Mouse (Mus musculus) stomach, embryonic 14.5 days (tissue): Measurements from ENCODE around the gene Cs. TPM values are rescaled to one million over a fixed set of nuclear protein-coding genes. Genes with fewer than 3 reads are reported as not detected.

ENCODE experiments used
- ATAC-seq: fragments of 200-750 bp; cut with Nextera tagmentation; 2 replicates; pipeline ENCODE4 v1.8.0; 2017; ENCODE audit warnings: low read depth, moderate TSS enrichment; ENCODE audit not compliant: insufficient number of reproducible peaks, insufficient read depth, low FRiP score
- H3K27ac ChIP-seq: fragments of 300-500 bp; sonication (generic); 2 replicates; pipeline ENCODE4 v1.5.1; 2014; ENCODE audit warnings: mild to moderate bottlenecking, low read length, moderate library complexity, mixed read lengths
- H3K27me3 ChIP-seq: fragments of 300-500 bp; sonication (generic); 2 replicates; pipeline ENCODE4 v1.6.1; 2014; ENCODE audit warnings: low read length, control low read depth, mixed read lengths; ENCODE audit not compliant: control insufficient read depth, insufficient read depth
- H3K36me3 ChIP-seq: fragments of 300-500 bp; sonication (generic); 2 replicates; pipeline ENCODE4 v1.6.1; 2014; ENCODE audit warnings: mild to moderate bottlenecking, control low read depth, low read length, moderate library complexity, mixed read lengths; ENCODE audit not compliant: control insufficient read depth, insufficient read depth
- H3K4me1 ChIP-seq: fragments of 300-500 bp; sonication (generic); 2 replicates; pipeline ENCODE4 v1.6.1; 2014; ENCODE audit warnings: low read length, control low read depth, mixed read lengths; ENCODE audit not compliant: control insufficient read depth, insufficient read depth
- H3K4me2 ChIP-seq: fragments of 300-500 bp; sonication (generic); replicated peaks from 2 replicates; pipeline ENCODE4 v1.6.1; 2014; ENCODE audit warnings: low read depth, low read length, control low read depth
- H3K4me3 ChIP-seq: fragments of 300-500 bp; sonication (generic); 2 replicates; pipeline ENCODE4 v1.5.1; 2014; ENCODE audit warnings: low read depth, low read length, control low read depth
- H3K9ac ChIP-seq: fragments of 300-500 bp; sonication (generic); replicated peaks from 2 replicates; pipeline ENCODE4 v1.6.1; 2014; ENCODE audit warnings: low read depth, mild to moderate bottlenecking, control low read depth, low read length, moderate library complexity, mixed read lengths
- H3K9me3 ChIP-seq: fragments of 300-500 bp; sonication (generic); 2 replicates; pipeline ENCODE4 v1.6.1; 2016; ENCODE audit warnings: low read depth, low read length, control low read depth; ENCODE audit not compliant: control insufficient read depth
- WGBS: fragments of 180-500 bp; shearing (Covaris S2); extraction: QIAGEN DNeasy Blood & Tissue Kit; methylation state at CpG from one replicate; pipeline ENCODE4 v1.1.7; 2014; 5-methylcytosine and 5-hydroxymethylcytosine counted together
- polyA plus RNA-seq: library from polyadenylated mRNA; unstranded; fragments of >200 nt; fragmentation: Nextera tagmentation; extraction: Ambion mirVana; gene quantifications from 2 replicates; pipeline ENCODE4 v1.2.1, GENCODE M21; 2014

Gene Cs
- polyA plus RNA-seq, 1 experiment from 2014 or later: 211 TPM

DNA sequence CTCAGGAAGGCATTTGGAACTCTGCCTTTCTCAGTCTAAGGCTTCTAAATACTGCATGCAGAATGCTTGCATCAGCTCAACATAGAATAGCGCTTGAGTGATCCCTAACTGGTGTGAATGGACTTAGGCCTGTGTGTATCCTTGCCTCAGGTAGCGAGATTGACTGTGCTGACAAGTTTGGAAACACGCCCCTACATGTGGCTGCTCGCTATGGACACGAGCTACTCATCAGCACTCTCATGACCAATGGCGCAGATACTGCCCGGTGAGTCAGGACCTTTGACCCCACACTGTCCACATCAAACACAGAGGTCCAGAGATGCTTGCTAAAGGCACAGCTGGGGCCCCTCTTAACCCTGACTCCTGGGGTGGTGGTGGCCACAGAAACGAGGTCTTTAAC is 44.9 kb downstream of the Cs start:
- WGBS: 82% methylated on average over 8 of the region's 8 CpGs
- ATAC-seq: no peak
- no peak overlapping the region for H3K4me2 ChIP-seq

DNA sequence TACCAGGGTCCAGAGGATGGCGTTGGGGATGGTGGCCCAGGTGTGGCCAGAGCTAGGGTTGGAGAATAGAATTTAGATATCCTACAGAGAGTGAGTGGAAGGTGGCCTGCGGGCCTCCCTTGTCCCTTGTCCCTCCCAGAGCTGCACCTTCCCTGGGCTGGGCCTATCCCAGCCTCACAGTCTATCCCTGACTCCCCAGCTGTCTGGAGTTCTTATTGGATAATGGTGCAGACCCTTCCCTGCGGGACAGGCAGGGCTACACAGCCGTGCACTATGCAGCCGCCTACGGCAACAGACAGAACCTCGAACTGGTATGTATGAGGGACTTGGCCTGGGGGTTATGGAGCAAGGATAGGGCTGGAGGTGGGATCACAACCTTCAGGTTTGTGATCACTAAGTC is 48.4 kb downstream of the Cs start:
- H3K9ac ChIP-seq: no peak overlapping the region
- no peak overlapping the region for H3K27ac ChIP-seq
- H3K36me3 ChIP-seq: peaks cover 96% of the 10 kb centered on the region
- no peaks in the 10 kb centered on the region for H3K4me1 ChIP-seq
- WGBS: 91% methylated on average over 7 of the region's 7 CpGs
- no peak overlapping the region for H3K4me2 ChIP-seq
- H3K4me3 ChIP-seq: no peak overlapping the region
- no peaks in the 10 kb centered on the region for H3K27me3 ChIP-seq
- no peaks in the 10 kb centered on the region for H3K9me3 ChIP-seq
- ATAC-seq: no peak

More for the DNA sequence above, 44.9 kb downstream of the Cs start:
- Histone ChIP-seq H3K4me1 (peaks cover 12% of the 10 kb centered on the region), H3K36me3 (peaks cover 83% of the 10 kb centered on the region), H3K27me3 (no peaks in the 10 kb centered on the region), H3K4me3 (no peak overlapping the region), H3K9ac (no peak overlapping the region), H3K27ac (no peak overlapping the region), H3K9me3 (no peaks in the 10 kb centered on the region)

DNA sequence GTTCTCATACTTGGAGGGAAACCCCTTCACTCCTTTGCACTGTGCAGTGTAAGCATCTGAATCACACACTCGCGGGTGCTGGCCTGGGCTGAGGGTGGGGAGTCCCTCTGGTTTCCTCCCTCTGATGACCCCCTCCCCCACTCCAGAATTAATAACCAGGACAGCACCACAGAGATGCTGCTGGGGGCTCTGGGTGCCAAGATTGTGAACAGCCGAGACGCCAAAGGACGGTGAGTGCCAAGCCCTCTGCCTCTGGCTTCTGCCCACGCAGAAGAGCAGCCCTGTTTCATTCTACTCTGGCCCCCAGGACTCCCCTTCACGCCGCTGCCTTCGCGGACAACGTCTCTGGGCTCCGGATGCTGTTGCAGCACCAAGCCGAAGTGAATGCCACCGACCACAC is 51.4 kb downstream of the Cs start:
- Histone ChIP-seq H3K9me3 (no peaks in the 10 kb centered on the region), H3K4me3 (no peak overlapping the region), H3K4me2 (no peak overlapping the region), H3K36me3 (peaks cover 94% of the 10 kb centered on the region), H3K4me1 (no peaks in the 10 kb centered on the region), H3K27me3 (no peaks in the 10 kb centered on the region), H3K9ac (no peak overlapping the region), H3K27ac (no peak overlapping the region)
- no peak for ATAC-seq
- WGBS: 92% methylated on average over 14 of the region's 14 CpGs

DNA sequence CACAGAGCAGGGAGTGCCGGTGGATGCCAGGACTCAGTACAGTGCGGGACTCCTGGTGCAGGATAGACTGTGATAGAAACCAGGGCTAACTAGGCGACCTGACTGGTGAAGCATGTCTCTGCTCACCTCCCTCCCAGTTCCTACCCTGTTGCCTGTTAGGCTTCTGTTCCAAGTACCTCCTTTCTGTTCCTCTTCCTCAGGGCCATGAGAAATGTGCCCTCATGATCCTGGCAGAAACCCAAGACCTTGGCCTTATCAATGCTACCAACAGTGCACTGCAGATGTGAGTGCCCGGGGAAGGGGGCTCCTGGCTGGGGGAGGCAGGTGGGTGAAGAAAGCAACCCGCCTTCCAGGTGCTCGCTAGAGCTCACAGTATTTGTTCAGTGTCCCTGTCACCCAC is 52.0 kb downstream of the Cs start:
- no peak overlapping the region for H3K27ac ChIP-seq
- H3K4me3 ChIP-seq: no peak overlapping the region
- WGBS: 76% methylated on average over 6 of the region's 6 CpGs
- H3K4me1 ChIP-seq: no peaks in the 10 kb centered on the region
- H3K27me3 ChIP-seq: no peaks in the 10 kb centered on the region
- H3K36me3 ChIP-seq: peaks cover 91% of the 10 kb centered on the region
- ATAC-seq: no peak
- no peak overlapping the region for H3K9ac ChIP-seq
- no peaks in the 10 kb centered on the region for H3K9me3 ChIP-seq
- no peak overlapping the region for H3K4me2 ChIP-seq

DNA sequence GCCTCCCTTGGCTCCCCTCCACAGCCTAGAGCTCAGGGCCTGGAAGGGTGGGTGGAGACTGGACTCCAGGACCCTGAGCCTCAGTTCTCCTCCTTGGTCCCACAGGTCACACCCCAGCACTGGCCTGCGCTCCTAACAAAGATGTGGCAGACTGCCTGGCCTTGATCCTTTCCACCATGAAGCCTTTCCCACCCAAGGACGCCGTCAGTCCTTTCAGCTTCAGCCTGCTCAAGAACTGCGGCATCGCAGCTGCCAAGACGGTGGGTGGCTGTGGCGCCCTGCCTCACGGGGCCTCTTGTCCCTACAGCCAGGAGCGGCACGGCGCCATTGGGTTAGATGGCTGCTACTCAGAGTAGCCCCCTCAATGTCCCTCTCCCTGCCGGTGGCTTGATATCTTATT is 52.8 kb downstream of the Cs start:
- WGBS: 85% methylated on average over 12 of the region's 12 CpGs
- no peaks in the 10 kb centered on the region for H3K27me3 ChIP-seq
- peaks cover 84% of the 10 kb centered on the region for H3K36me3 ChIP-seq
- no peaks in the 10 kb centered on the region for H3K4me1 ChIP-seq
- no peak for ATAC-seq
- no peak overlapping the region for H3K9ac ChIP-seq
- no peak overlapping the region for H3K27ac ChIP-seq
- no peak overlapping the region for H3K4me3 ChIP-seq
- H3K4me2 ChIP-seq: no peak overlapping the region
- H3K9me3 ChIP-seq: no peaks in the 10 kb centered on the region

DNA sequence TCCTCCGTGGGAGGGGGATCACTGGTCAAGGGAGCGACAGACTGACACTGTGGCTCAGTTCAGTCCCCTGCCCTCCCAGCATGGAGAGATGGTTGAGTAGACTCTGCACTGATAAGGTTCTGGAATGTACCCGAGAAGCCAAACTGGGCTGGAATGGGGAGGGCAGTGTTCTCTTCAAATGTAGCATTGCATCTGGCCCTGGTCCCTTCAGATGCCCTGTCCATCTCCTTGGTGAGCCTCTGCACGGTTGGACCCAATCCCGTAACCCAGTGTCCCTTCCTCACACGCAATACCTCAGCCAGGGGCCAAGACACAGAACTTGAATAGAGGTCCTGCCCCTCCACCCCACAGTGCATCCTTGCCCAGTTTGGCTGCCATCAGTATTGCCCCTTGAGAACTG is 54.3 kb downstream of the Cs start:
- WGBS: 78% methylated on average over 6 of the region's 6 CpGs
- peaks cover 75% of the 10 kb centered on the region for H3K36me3 ChIP-seq
- H3K27ac ChIP-seq: no peak overlapping the region
- no peaks in the 10 kb centered on the region for H3K9me3 ChIP-seq
- no peak overlapping the region for H3K9ac ChIP-seq
- H3K4me2 ChIP-seq: no peak overlapping the region
- H3K4me3 ChIP-seq: no peak overlapping the region
- H3K27me3 ChIP-seq: no peaks in the 10 kb centered on the region
- no peaks in the 10 kb centered on the region for H3K4me1 ChIP-seq
- no peak for ATAC-seq

DNA sequence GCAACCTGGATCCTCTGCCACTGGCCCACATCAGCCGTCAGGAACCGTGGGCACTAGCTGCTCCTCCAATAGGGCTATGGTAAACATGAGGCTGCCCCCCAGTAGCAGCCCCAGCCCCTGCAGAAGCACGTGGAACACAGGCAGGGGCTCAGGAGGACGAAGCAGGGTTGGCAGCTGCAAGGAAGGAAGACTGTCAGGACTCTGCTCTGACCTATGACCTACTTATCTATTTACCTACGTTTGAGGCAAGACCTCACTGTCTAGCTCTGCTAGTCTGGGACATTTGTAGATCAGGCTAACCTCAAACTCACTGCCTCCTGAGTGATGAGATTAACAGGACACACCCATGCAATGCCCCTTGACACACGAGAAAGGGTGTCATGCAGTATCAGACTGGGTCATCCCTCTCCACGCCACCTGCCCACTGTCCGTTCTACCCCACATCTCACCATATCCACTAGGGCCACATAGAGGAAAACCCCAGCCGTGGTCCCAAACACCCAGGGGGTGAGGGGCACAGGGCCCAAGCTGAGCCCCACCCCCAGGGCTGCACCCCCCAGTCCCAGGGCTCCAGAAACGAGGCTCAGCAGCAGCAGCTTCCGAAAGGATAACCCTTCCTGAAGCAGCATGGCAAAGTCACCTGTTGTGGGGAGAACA is 58.6 kb downstream of the Cs start:
- no peaks in the 10 kb centered on the region for H3K9me3 ChIP-seq
- H3K4me3 ChIP-seq: no peak overlapping the region
- no peak for ATAC-seq
- H3K27ac ChIP-seq: no peak overlapping the region
- no peaks in the 10 kb centered on the region for H3K27me3 ChIP-seq
- no peak overlapping the region for H3K9ac ChIP-seq
- H3K4me1 ChIP-seq: no peaks in the 10 kb centered on the region
- no peak overlapping the region for H3K4me2 ChIP-seq
- H3K36me3 ChIP-seq: peaks cover 32% of the 10 kb centered on the region
- WGBS: 49% methylated on average over 11 of the region's 11 CpGs

DNA sequence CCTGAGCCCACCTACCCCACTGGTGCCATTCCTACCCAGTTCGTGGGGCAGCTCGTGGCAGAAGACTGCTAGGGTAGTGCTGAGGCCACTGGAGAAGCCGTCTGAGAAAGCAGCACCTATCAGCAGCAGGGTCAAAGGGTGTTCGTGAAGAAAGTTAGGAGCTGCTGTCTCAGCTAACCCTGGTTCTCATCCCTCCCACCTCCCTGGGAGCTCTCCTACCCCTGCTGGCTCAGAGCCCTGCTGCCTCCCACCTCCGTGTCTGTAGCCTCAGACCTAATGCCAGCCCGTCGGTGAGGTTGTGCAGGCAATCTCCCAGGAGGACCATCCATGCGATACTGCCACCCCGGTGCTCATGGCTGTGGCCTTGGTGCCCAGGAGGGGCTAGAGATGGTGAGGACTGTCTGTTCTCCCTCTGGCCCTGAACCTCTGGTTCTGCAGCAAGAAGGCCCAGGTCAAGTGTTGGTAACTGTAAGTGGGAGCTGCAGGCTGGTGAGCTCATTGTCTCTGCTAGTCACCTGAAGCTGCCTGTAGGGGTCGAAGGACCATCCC is 59.3 kb downstream of the Cs start:
- Histone ChIP-seq H3K4me3 (no peak overlapping the region), H3K36me3 (peaks cover 25% of the 10 kb centered on the region)
- no peak for ATAC-seq

DNA sequence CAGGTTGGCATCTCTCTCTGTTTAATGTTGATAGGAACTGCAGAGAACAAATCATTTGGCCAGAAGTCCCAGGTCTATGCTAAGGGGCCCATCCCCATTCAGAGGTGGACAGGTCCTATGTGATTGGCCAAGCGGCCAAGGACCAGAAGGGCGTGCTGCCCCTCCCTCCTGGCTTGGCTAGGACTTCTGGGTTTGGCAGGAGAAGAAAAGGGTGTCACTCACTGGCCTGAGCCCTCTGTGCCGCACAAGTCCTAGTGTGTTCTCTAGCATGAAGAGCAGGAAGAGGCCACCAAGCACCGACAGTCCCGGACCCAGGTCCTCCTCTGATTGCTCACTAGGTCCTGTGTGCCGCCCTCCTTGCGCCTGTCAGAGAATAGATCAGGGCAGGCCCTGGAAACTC is 59.9 kb downstream of the Cs start:
- no peak overlapping the region for H3K9ac ChIP-seq
- no peak overlapping the region for H3K27ac ChIP-seq
- no peaks in the 10 kb centered on the region for H3K9me3 ChIP-seq
- no peak overlapping the region for H3K4me2 ChIP-seq
- H3K4me1 ChIP-seq: no peaks in the 10 kb centered on the region
- no peak for ATAC-seq
- no peaks in the 10 kb centered on the region for H3K27me3 ChIP-seq
- no peak overlapping the region for H3K4me3 ChIP-seq
- 60% methylated on average over 7 of the region's 7 CpGs for WGBS
- peaks cover 20% of the 10 kb centered on the region for H3K36me3 ChIP-seq

More for the DNA sequence above, 59.3 kb downstream of the Cs start:
- Histone ChIP-seq H3K9me3 (no peaks in the 10 kb centered on the region), H3K27me3 (no peaks in the 10 kb centered on the region), H3K9ac (no peak overlapping the region), H3K4me1 (no peaks in the 10 kb centered on the region), H3K4me2 (no peak overlapping the region), H3K27ac (no peak overlapping the region)
- WGBS: 68% methylated on average over 10 of the region's 10 CpGs
